Mouse (Mus musculus): Measurements from ENCODE around the gene Gm21190. TPM values are rescaled to one million over a fixed set of nuclear protein-coding genes. Genes with fewer than 3 reads are reported as not detected.
"Not testable (repeated sequence)": the region's sequence is repeated elsewhere in the genome, so short reads cannot be mapped to it uniquely, and the experiment has no call there.

The Gm21190 gene
- polyA plus RNA-seq (2015; fragmentation: Nextera tagmentation; extraction: Ambion mirVana), result not detected in 2 replicates

GRCm38 (mm10) chr5:15529122-15529521 is at the start of gene Gm21190:
TSS of gene Gm21190 (minus strand) at chr5:15529222.
- WGBS, result no CpG with 5 or more reads among the region's 1 CpGs

GRCm38 (mm10) chr5:15577033-15577432 is 48.0 kb upstream of the Gm21190 start, which contains the start of gene Gm21083:
TSS of gene Gm21083 (plus strand) at chr5:15577333.
- not testable (repeated sequence) for H3K4me2 ChIP-seq (replicated peaks); H3K9me3 ChIP-seq; H3K27ac ChIP-seq; H3K9ac ChIP-seq; H3K4me1 ChIP-seq (replicated peaks); H3K36me3 ChIP-seq; H3K27me3 ChIP-seq (replicated peaks); H3K4me3 ChIP-seq (replicated peaks); ATAC-seq
- WGBS, result no CpG with 5 or more reads among the region's 1 CpGs

More at GRCm38 (mm10) chr5:15529122-15529521, at the start of gene Gm21190:
- H3K27ac ChIP-seq; ATAC-seq; H3K36me3 ChIP-seq; H3K9me3 ChIP-seq; H3K4me1 ChIP-seq (replicated peaks); H3K4me2 ChIP-seq (replicated peaks); H3K9ac ChIP-seq; H3K4me3 ChIP-seq (replicated peaks); H3K27me3 ChIP-seq (replicated peaks): not testable (repeated sequence)

GRCm38 (mm10) chr5:15573735-15574134 is 44.7 kb upstream of the Gm21190 start:
- not testable (repeated sequence) for H3K27ac ChIP-seq

DNA sequence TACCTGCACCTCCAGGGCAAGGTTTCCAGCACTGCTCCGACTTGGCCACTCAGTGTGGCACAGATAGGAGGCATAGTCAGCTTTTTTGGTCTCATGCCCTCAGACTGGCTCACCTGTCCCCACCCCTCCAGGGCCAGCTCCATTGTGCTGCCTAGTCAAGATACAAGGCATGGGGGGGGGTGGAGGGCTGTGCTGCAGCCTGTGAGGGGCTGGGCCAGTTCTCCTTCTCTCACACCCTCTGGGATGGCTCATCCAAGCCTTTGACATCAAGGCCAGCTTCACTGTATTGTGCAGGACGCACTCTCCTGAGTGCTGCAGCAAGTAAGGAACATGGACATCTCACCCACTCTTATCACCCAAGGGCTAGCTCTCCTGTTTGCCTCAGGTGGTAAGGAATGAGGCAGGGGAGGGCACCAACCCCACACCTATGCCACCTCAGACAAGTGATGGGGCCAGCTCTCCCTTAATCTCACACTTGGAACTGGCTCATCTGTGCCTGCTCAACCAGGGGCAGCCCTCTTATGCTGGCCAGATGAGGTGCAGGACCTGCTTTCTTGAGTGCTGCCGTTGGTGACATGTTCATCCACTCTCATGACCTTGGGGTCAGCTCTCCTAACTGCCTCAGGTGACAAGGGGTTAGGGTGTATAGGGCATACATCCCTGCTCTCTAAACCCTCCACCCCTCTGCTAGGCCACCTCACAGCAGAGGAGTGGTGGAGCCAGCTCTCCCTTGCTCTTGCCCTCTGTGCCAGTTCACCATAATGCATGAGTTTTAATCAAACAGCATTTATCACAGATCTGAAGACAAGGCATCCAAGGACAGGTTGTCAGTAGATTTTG is 32.6 kb upstream of the Gm21190 start:
- ATAC-seq, result peak; percentile 25; the same call in 1 of the 2 replicates
- H3K4me3 ChIP-seq (replicated peaks); H3K36me3 ChIP-seq; H3K9me3 ChIP-seq; H3K4me2 ChIP-seq (replicated peaks); H3K9ac ChIP-seq; H3K4me1 ChIP-seq (replicated peaks); H3K27me3 ChIP-seq (replicated peaks); H3K27ac ChIP-seq: not testable (repeated sequence)
- 82% methylated on average over 3 of the region's 3 CpGs for WGBS

More at GRCm38 (mm10) chr5:15573735-15574134, 44.7 kb upstream of the Gm21190 start:
- H3K4me1 ChIP-seq (replicated peaks); H3K4me2 ChIP-seq (replicated peaks); H3K9me3 ChIP-seq; H3K27me3 ChIP-seq (replicated peaks); ATAC-seq; H3K9ac ChIP-seq; H3K36me3 ChIP-seq; H3K4me3 ChIP-seq (replicated peaks): not testable (repeated sequence)

DNA sequence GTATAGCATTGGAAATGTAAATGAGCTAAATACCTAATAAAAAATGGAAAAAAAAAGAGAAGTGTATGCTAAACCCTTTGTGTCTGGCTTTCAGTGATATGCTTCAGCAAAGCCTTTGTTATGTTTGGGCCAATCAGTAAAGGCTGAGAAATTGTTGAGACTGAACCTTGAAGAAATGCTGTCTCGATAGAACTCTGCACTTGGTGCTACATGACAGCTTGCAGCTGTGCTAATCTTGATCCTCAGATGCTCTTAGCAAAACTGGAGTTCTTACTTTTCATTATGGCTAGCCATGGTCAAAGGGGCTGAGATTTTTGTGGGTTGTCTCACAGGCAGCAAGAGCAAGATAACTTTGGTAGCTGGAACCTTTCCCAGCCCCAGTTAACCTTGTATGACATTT is 29.6 kb upstream of the Gm21190 start:
- not testable (repeated sequence) for H3K4me3 ChIP-seq (replicated peaks); H3K27ac ChIP-seq; H3K9me3 ChIP-seq; ATAC-seq; H3K27me3 ChIP-seq (replicated peaks); H3K36me3 ChIP-seq; H3K9ac ChIP-seq; H3K4me2 ChIP-seq (replicated peaks); H3K4me1 ChIP-seq (replicated peaks)
- WGBS, result 64% methylated on average over 1 of the region's 1 CpGs

DNA sequence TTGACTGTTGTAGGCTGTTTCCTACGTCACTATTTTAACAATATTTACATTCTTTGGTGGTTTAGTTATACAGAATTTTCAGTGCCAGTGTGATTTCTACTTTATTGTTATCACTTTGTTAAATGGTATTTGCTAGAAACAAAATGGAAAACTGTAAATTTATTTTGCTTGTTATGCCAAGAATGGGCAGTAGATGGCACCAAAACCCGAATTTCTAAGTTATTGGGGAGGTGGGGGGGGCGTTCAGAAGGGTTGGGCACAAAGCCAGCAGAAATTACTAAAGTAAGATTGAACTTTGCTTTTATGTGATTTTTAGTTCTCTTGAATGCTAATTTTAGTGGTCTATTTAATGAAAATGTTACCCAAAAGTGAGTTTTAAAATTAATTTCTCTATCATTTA is 20.6 kb upstream of the Gm21190 start:
- H3K4me3 ChIP-seq (replicated peaks); H3K9me3 ChIP-seq; H3K9ac ChIP-seq; H3K4me1 ChIP-seq (replicated peaks); ATAC-seq; H3K4me2 ChIP-seq (replicated peaks); H3K27me3 ChIP-seq (replicated peaks); H3K27ac ChIP-seq; H3K36me3 ChIP-seq: not testable (repeated sequence)
- 13% methylated on average over 3 of the region's 3 CpGs for WGBS

DNA sequence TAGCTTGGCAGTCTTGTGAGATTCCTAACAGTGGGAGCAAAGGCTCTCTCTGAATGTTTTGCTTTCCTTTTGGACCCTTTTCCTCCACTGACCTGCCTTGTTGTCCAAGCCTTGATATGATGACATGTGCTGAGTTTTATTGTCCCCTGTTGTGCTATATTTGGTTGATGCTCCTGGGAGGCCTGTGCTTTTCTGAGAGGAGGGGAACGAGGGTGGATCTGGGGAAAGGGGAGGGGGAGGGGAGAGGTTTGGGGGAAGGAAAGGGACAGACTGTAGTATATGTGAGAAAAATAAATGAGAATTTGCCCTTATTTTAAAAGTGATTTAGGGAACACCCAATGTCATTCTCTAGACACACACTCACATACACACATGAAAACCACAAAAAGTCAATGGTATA is 20.1 kb upstream of the Gm21190 start:
- H3K4me3 ChIP-seq (replicated peaks); H3K27me3 ChIP-seq (replicated peaks); H3K4me1 ChIP-seq (replicated peaks); H3K9ac ChIP-seq; H3K27ac ChIP-seq; H3K36me3 ChIP-seq; ATAC-seq; H3K9me3 ChIP-seq; H3K4me2 ChIP-seq (replicated peaks): not testable (repeated sequence)
- whole genome bisulfite sequencing, result 29% methylated on average over 1 of the region's 1 CpGs

GRCm38 (mm10) chr5:15548642-15549041 is 19.6 kb upstream of the Gm21190 start:
- H3K9me3 ChIP-seq; H3K27ac ChIP-seq; H3K4me2 ChIP-seq (replicated peaks); H3K9ac ChIP-seq; H3K4me3 ChIP-seq (replicated peaks); H3K27me3 ChIP-seq (replicated peaks); ATAC-seq; H3K4me1 ChIP-seq (replicated peaks); H3K36me3 ChIP-seq: not testable (repeated sequence)
- WGBS, result 74% methylated on average over 6 of the region's 6 CpGs

DNA sequence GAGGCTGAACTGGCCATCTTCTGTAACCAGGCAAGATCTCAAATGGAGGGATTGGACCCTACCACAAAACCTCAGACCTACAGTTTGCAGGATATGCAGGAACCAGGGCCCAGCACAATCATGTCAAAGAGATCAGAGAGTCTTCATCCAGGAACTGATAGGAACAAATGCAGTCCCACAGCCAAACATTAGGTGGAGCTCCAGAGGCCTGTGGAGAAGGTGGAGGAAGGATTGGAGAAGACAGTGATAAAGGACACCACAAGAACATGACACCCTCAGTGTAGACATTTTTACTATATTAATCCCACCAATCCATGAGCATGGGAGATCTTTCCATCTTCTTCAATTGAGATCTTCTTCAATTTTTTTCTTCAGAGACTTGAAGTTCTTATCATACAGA is 6.6 kb downstream of the Gm21190 start:
- H3K27me3 ChIP-seq (replicated peaks); H3K9ac ChIP-seq; H3K4me2 ChIP-seq (replicated peaks); H3K27ac ChIP-seq; ATAC-seq; H3K36me3 ChIP-seq; H3K4me1 ChIP-seq (replicated peaks); H3K9me3 ChIP-seq; H3K4me3 ChIP-seq (replicated peaks): not testable (repeated sequence)

DNA sequence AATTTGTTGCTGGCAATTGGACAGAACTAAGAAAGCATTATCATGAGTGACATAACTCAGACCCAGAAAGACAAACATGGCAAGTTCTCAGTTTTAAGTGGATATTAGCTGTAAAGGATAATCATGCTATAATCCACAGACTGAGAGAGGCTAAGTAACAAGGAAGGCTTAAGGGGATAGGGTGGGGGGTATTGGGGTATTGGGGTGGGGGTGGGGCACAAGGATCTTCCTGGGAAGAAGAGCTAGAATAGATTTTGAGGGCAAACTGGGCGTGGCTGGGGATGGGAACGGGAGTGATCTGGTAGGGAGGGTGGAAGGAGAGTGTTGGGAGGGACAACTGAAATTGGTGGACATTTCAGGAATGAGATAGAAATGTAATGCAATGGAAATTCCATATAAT is 7.0 kb downstream of the Gm21190 start:
- 33% methylated on average over 2 of the region's 2 CpGs for WGBS
- not testable (repeated sequence) for H3K9me3 ChIP-seq; H3K27me3 ChIP-seq (replicated peaks); H3K36me3 ChIP-seq; H3K4me2 ChIP-seq (replicated peaks); H3K9ac ChIP-seq; H3K4me1 ChIP-seq (replicated peaks); H3K4me3 ChIP-seq (replicated peaks); H3K27ac ChIP-seq; ATAC-seq

GRCm38 (mm10) chr5:15520418-15520817 is 8.6 kb downstream of the Gm21190 start:
- ATAC-seq; H3K4me2 ChIP-seq (replicated peaks): not testable (repeated sequence)
- WGBS, result 20% methylated on average over 5 of the region's 5 CpGs

GRCm38 (mm10) chr5:15517150-15517549 is 11.9 kb downstream of the Gm21190 start:
- WGBS, result 71% methylated on average over 2 of the region's 2 CpGs
- H3K4me3 ChIP-seq (replicated peaks); H3K4me2 ChIP-seq (replicated peaks); H3K9me3 ChIP-seq; H3K4me1 ChIP-seq (replicated peaks); H3K27ac ChIP-seq; H3K27me3 ChIP-seq (replicated peaks); H3K9ac ChIP-seq; H3K36me3 ChIP-seq; ATAC-seq: not testable (repeated sequence)

More at GRCm38 (mm10) chr5:15520418-15520817, 8.6 kb downstream of the Gm21190 start:
- not testable (repeated sequence) for H3K36me3 ChIP-seq; H3K27ac ChIP-seq; H3K27me3 ChIP-seq (replicated peaks); H3K4me3 ChIP-seq (replicated peaks); H3K4me1 ChIP-seq (replicated peaks); H3K9ac ChIP-seq; H3K9me3 ChIP-seq

DNA sequence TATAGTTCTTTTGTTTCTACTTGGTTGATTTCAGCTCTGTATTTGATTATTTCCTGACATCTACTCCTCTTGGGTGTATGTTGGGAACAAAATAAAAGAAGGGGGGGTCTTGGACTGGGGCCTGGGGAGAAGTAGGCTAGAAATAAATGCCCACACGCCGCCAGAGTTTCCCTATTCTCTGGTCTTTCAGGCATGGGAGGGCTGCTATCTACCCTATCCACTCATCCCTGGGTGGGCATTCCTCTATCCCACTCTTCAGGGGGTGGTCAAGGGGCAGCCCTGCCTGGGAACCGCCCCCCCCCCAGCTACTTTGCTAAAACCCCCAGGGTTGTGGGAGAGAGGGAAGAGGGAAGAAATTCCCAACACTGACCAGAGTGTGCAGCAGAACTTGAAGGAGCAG is 16.8 kb downstream of the Gm21190 start:
- ATAC-seq, result peak; percentile 36; the same call in 1 of the 2 replicates
- not testable (repeated sequence) for H3K4me3 ChIP-seq (replicated peaks); H3K4me2 ChIP-seq (replicated peaks); H3K36me3 ChIP-seq; H3K4me1 ChIP-seq (replicated peaks); H3K27ac ChIP-seq; H3K27me3 ChIP-seq (replicated peaks); H3K9ac ChIP-seq; H3K9me3 ChIP-seq
- 65% methylated on average over 3 of the region's 3 CpGs for WGBS

All from intestine, embryonic 15.5 days (tissue).